Mouse (Mus musculus): ENCODE measurements around the gene Ucn.
A peak's percentile ranks its signal among the peaks of the same experiment; 100 is the strongest.

- peak; percentile 63; the same call in 1 of the 2 replicates for TF ChIP-seq POLR2A (IDR thresholded peaks at IDR 0.05; ENCODE audit: borderline replicate concordance, extremely low read depth, insufficient read depth, insufficient read length, poor library complexity, severe bottlenecking)
- TF ChIP-seq CTCF (IDR thresholded peaks at IDR 0.05; ENCODE audit: borderline replicate concordance, extremely low read depth, insufficient read depth, insufficient read length): no peak
Observed at GRCm38 (mm10) chr5:31154152-31154553, 15.5 kb upstream of the Ucn start, which contains the start of gene Mpv17.

Data from brain, embryonic 14.5 days (tissue).